In the genomic region with DNA sequence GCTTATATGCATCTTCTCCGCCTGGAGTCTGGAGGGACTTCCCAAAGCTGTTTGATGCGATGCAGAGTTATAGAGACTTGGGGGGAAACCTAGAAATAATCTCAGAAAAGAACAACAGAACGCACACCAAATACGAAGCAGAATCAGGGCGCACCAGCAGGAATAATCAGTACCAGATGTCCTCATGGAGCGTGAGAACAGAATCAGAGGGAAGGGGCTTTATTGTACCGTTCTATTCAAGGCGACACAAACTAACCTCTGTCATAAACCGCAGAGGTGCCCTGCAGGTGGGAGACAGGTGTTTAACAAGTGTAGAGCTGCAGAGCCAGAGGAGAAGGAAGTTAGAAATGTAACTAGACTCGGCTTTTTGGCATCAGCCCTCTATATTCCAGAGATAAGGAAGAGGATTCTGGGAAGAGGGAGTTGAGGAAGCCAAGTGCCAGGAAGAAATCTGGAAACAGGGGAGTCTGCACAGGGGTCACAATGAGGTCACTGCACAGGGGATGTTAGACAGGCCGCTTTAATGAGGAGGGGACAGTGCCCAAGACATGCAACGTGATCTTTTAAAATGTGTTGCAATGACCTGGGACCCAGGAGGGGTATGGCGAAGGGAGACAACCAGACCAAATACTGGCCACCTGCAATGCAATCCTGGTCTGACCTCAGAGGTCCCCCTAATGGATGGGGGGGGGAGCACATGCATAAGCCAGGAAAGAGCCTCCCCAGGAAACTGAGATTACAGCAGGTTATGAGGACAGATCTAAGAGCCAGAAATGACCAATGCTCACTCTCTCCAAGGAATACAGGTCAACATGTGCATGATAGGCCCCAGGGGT, we compare ENCODE assay signal across 18 mouse cellular contexts.
DNase-seq lines count a peak whose midpoint lies in the region; ATAC-seq and TF ChIP-seq lines count a peak whose summit lies in the region.
"Had no signal": no experiment of that assay in that cellular context is flagged by ENCODE, and none has a peak within 500 bp of the region (broad histone marks: within the 10 kb centered on the region; RNA-seq: fewer than 3 reads in every experiment).

No protein-coding gene starts in this region.

- peak; percentile 11 for DNase-seq in ovary, adult 18-20 months (ENCODE audit: low spot score)
- DNase-seq in ovary, postnatal 14 days (ENCODE audit: low spot score): no peak
- peak; percentile 58 for DNase-seq in forelimb bud, embryonic 11.5 days (ENCODE audit: low read depth, low spot score)
- no peak for DNase-seq in limb, embryonic 14.5 days (ENCODE audit: low spot score)
- DNase-seq in lung, postnatal 0 days (ENCODE audit: low spot score): no peak
- no peak for DNase-seq in liver, embryonic 11.5 days (ENCODE audit: low spot score)
- DNase-seq: cerebellum, adult 11 months; cerebellum, postnatal 36 days; kidney, postnatal 14 days; layer of hippocampus, postnatal 36 days; liver; lung, postnatal 10 days; right cerebral cortex, postnatal 4 days; thymus, postnatal 14 days had no signal

- peak overlapping the region; percentile 21 to 28; a peak in 1 of 4 replicates for H3K27ac ChIP-seq in heart, embryonic 14.5 days (replicated peaks in 1 of 2; ENCODE audit: control insufficient read depth in 1 of 2, insufficient read depth in 1 of 2, low read depth in 2 of 2, low read length in 2 of 2)
- H3K27ac ChIP-seq in limb, embryonic 14.5 days (replicated peaks; ENCODE audit: low read depth, low read length): no peak overlapping the region
- H3K27ac ChIP-seq in intestine, postnatal 0 days (ENCODE audit: low read depth, low read length): no peak overlapping the region
- no peak overlapping the region for H3K27ac ChIP-seq in lung, postnatal 0 days (ENCODE audit: low read length)
- H3K27ac ChIP-seq in liver, embryonic 11.5 days (ENCODE audit: low read depth, low read length): no peak overlapping the region
- H3K27ac ChIP-seq: intestine, embryonic 15.5 days had no signal

- no peaks in the 10 kb centered on the region for H3K9me3 ChIP-seq in heart, embryonic 14.5 days (ENCODE audit: control insufficient read depth, low read length)
- no peaks in the 10 kb centered on the region for H3K9me3 ChIP-seq in limb, embryonic 14.5 days (ENCODE audit: control insufficient read depth, low read length)
- no peaks in the 10 kb centered on the region for H3K9me3 ChIP-seq in intestine, postnatal 0 days (ENCODE audit: control insufficient read depth)
- H3K9me3 ChIP-seq in lung, postnatal 0 days (ENCODE audit: low read length): no peaks in the 10 kb centered on the region
- no peaks in the 10 kb centered on the region for H3K9me3 ChIP-seq in liver, embryonic 11.5 days (ENCODE audit: control insufficient read depth, low read length)
- H3K9me3 ChIP-seq: intestine, embryonic 15.5 days had no signal

- H3K9ac ChIP-seq in heart, embryonic 14.5 days (ENCODE audit: low read length): no peak overlapping the region
- no peak overlapping the region for H3K9ac ChIP-seq in limb, embryonic 14.5 days (ENCODE audit: low read depth, low read length, severe bottlenecking)
- H3K9ac ChIP-seq in intestine, postnatal 0 days (ENCODE audit: low read depth, low read length): no peak overlapping the region
- no peak overlapping the region for H3K9ac ChIP-seq in lung, postnatal 0 days (replicated peaks; ENCODE audit: low read depth)
- no peak overlapping the region for H3K9ac ChIP-seq in liver, embryonic 11.5 days (ENCODE audit: low read depth, low read length)
- H3K9ac ChIP-seq: intestine, embryonic 15.5 days had no signal

- no peaks in the 10 kb centered on the region for H3K27me3 ChIP-seq in heart, embryonic 14.5 days (ENCODE audit: control insufficient read depth, insufficient read depth, low read length)
- no peaks in the 10 kb centered on the region for H3K27me3 ChIP-seq in limb, embryonic 14.5 days (ENCODE audit: control insufficient read depth, insufficient read depth, low read length)
- H3K27me3 ChIP-seq in intestine, postnatal 0 days (replicated peaks; ENCODE audit: control insufficient read depth, insufficient read depth, low read length): no peaks in the 10 kb centered on the region
- no peaks in the 10 kb centered on the region for H3K27me3 ChIP-seq in lung, postnatal 0 days (replicated peaks; ENCODE audit: insufficient read depth, low read length)
- no peaks in the 10 kb centered on the region for H3K27me3 ChIP-seq in liver, embryonic 11.5 days (replicated peaks; ENCODE audit: control insufficient read depth, insufficient read depth, low read length)
- H3K27me3 ChIP-seq: intestine, embryonic 15.5 days had no signal

- ATAC-seq in heart, embryonic 14.5 days (ENCODE audit: insufficient number of reproducible peaks, insufficient read depth, low FRiP score, low read depth): no peak
- peak; percentile 32; the same call in 1 of the 2 replicates for ATAC-seq in limb, embryonic 14.5 days (ENCODE audit: low FRiP score, low read depth)
- no peak for ATAC-seq in intestine, postnatal 0 days
- ATAC-seq in lung, postnatal 0 days: no peak
- ATAC-seq in liver, embryonic 11.5 days (replicated peaks; ENCODE audit: low FRiP score): no peak
- ATAC-seq: activated CD4-positive, CD25-positive, alpha-beta regulatory T cell, adult 4 months; intestine, embryonic 15.5 days had no signal

- H3K4me3 ChIP-seq in heart, embryonic 14.5 days (ENCODE audit: control insufficient read depth in 1 of 2, insufficient read depth in 1 of 2, low read depth in 1 of 2, low read length in 2 of 2): no peak overlapping the region
- H3K4me3 ChIP-seq in limb, embryonic 14.5 days (replicated peaks; ENCODE audit: low read length): no peak overlapping the region
- no peak overlapping the region for H3K4me3 ChIP-seq in intestine, postnatal 0 days (ENCODE audit: low read depth, low read length)
- no peak overlapping the region for H3K4me3 ChIP-seq in lung, postnatal 0 days (ENCODE audit: low read depth, low read length)
- no peak overlapping the region for H3K4me3 ChIP-seq in liver, embryonic 11.5 days (ENCODE audit: low read depth, low read length)
- H3K4me3 ChIP-seq: intestine, embryonic 15.5 days had no signal

- no peaks in the 10 kb centered on the region for H3K36me3 ChIP-seq in heart, embryonic 14.5 days (ENCODE audit: control insufficient read depth, insufficient read depth, low read length)
- H3K36me3 ChIP-seq in limb, embryonic 14.5 days (ENCODE audit: control insufficient read depth, insufficient read depth, low read length): 0 out of 2 replicates have a peak, but pooled peaks cover 3% of the 10 kb centered on the region
- no peaks in the 10 kb centered on the region for H3K36me3 ChIP-seq in intestine, postnatal 0 days (ENCODE audit: control insufficient read depth, insufficient read depth)
- no peaks in the 10 kb centered on the region for H3K36me3 ChIP-seq in lung, postnatal 0 days (ENCODE audit: insufficient read depth, low read length)
- H3K36me3 ChIP-seq in liver, embryonic 11.5 days (ENCODE audit: control insufficient read depth, insufficient read depth, low read length): no peaks in the 10 kb centered on the region
- H3K36me3 ChIP-seq: intestine, embryonic 15.5 days had no signal

- 66% methylated on average over 13 of the region's 13 CpGs for WGBS in heart, embryonic 14.5 days
- 20% methylated on average over 13 of the region's 13 CpGs for WGBS in limb, embryonic 14.5 days
- WGBS in intestine, postnatal 0 days: 77% methylated on average over 13 of the region's 13 CpGs
- 72% methylated on average over 13 of the region's 13 CpGs for WGBS in lung, postnatal 0 days
- WGBS in liver, embryonic 11.5 days: 69% methylated on average over 13 of the region's 13 CpGs

- no peak for TF ChIP-seq POLR2A in limb, embryonic 14.5 days (IDR thresholded peaks at IDR 0.05; ENCODE audit: borderline replicate concordance, extremely low read depth, insufficient read depth, insufficient read length)

- no peak for TF ChIP-seq CTCF in intestine, postnatal 0 days (IDR thresholded peaks at IDR 0.05; ENCODE audit: low read depth)
- TF ChIP-seq CTCF in lung, postnatal 0 days (IDR thresholded peaks at IDR 0.05): no peak

- H3K4me1 ChIP-seq in heart, embryonic 14.5 days (ENCODE audit: control insufficient read depth in 2 of 2, insufficient read depth in 2 of 2, low read length in 2 of 2): peaks cover 5 to 6% of the 10 kb centered on the region in 2 experiments; a peak in 3 of 4 replicates
- peaks cover 19% of the 10 kb centered on the region for H3K4me1 ChIP-seq in limb, embryonic 14.5 days (ENCODE audit: control insufficient read depth, insufficient read depth, low read length)
- H3K4me1 ChIP-seq in intestine, postnatal 0 days (replicated peaks; ENCODE audit: control insufficient read depth, insufficient read depth, low read length): no peaks in the 10 kb centered on the region
- H3K4me1 ChIP-seq in lung, postnatal 0 days (ENCODE audit: insufficient read depth, low read depth, low read length): no peaks in the 10 kb centered on the region
- peaks cover 3% of the 10 kb centered on the region; the same call in 1 of the 2 replicates for H3K4me1 ChIP-seq in liver, embryonic 11.5 days (replicated peaks; ENCODE audit: control insufficient read depth, insufficient read depth, low read length)

- H3K4me2 ChIP-seq in heart, embryonic 14.5 days (ENCODE audit: low read length): no peak overlapping the region
- no peak overlapping the region for H3K4me2 ChIP-seq in limb, embryonic 14.5 days (replicated peaks; ENCODE audit: low read depth, low read length, severe bottlenecking)
- no peak overlapping the region for H3K4me2 ChIP-seq in intestine, postnatal 0 days (replicated peaks; ENCODE audit: low read depth)
- no peak overlapping the region for H3K4me2 ChIP-seq in lung, postnatal 0 days (replicated peaks; ENCODE audit: low read depth, low read length)
- H3K4me2 ChIP-seq in liver, embryonic 11.5 days: no peak overlapping the region
- H3K4me2 ChIP-seq: intestine, embryonic 15.5 days had no signal

- TF ChIP-seq EP300 in lung, postnatal 0 days (IDR thresholded peaks at IDR 0.05): no peak

Comparison
In these comparisons a context has a peak if more than half of its experiments do, and no peak if none do; other contexts are left out.
1. DNase-seq: peak in ovary, adult 18-20 months (single experiment) and forelimb bud, embryonic 11.5 days (single experiment); none in ovary, postnatal 14 days (single experiment), limb, embryonic 14.5 days (single experiment), lung, postnatal 0 days (single experiment) and liver, embryonic 11.5 days (single experiment).
2. H3K27ac ChIP-seq: peak in heart, embryonic 14.5 days (2 of 2); none in limb, embryonic 14.5 days (single experiment), intestine, postnatal 0 days (single experiment), lung, postnatal 0 days (single experiment) and liver, embryonic 11.5 days (single experiment).